Mouse (Mus musculus): ENCODE measurements at regions not wholly inside any gene's neighbourhood (a gene's known extent, or its start where the extent isn't known, plus 50 kb on each side); places are given as distances from the start of the nearest gene placed in this dataset.

DNA sequence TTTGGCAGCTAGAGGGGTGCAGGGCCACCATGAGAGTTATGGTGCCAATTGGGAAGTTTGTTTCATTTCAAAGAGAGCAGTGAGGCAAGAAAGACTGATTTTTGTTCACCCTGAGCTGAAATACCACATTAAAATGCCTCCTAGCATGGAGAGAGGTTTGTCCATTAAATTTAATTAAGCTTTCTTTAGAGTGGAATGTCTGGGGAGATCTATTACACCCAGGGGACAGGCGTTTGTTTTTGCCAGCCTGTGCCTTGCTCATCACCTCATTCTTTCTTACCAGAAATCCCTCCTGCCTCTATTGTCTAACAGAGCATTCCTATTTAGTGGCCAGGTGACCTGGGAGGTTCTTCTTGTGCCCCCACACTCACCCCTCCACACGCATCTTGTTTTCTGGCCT lies 55.2 kb upstream of the Rcn1 start:
- no peak for DNase-seq (ENCODE audit: low read depth)

DNA sequence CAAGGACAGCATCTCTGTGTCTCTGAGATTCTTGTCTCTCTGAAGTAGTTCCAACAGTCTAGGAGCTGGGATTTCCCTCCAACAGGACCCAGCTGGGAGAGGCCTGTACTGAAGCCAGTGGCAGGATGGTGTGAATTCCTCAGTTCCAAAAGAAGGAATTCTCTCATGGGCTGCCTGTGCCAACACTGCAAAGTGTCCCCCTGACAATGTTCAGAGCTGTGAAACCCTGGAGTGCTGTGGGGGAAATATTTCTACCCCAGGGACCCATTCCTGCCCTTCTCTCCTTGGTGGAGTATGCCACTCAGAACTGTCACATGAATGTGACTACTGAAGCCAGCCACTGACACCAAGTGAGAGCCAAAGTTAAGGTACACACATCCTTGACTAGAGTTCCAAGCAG lies 55.7 kb upstream of the Rcn1 start:
- DNase-seq (ENCODE audit: low read depth) = no peak

DNA sequence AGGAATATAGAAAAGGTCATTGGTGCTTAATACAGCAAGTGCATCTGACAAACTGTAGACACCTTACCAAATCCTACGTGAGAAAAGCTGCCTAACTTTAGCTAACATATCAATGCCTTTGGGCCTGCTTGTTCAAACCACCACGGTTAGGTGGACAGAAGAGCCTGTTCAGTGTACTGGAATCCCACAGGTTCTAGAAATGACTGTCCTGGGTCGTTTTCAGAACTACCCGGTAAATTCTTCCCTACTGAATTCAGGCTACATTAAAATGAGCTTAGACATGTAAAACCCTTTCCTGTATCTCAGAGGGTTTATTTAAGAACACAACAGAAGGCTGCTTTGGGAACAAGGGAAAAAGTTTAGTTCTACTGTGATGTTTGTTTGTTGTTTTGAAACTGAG lies 59.5 kb upstream of the Rcn1 start:
- no peak for DNase-seq (ENCODE audit: low read depth)

DNA sequence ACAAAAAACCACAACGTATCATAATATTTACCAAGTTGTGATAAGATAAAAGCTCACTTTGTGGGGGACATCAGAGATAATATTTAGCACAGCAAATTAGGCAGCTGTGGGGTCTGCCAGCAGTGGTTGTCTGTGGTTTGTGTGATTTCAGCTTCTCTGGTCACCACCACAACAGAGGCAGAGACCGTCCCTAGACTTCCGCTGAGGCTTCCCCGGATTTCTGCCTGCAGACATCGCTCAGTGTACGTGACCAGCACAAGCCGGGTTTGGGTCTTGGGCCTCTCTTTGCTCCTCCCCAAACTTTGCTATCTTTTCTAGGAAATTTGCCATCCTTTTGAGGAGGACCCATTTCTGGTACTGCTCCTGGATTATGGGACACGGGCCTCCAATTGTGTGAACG lies 60.4 kb upstream of the Rcn1 start:
- DNase-seq (ENCODE audit: low read depth) = no peak

DNA sequence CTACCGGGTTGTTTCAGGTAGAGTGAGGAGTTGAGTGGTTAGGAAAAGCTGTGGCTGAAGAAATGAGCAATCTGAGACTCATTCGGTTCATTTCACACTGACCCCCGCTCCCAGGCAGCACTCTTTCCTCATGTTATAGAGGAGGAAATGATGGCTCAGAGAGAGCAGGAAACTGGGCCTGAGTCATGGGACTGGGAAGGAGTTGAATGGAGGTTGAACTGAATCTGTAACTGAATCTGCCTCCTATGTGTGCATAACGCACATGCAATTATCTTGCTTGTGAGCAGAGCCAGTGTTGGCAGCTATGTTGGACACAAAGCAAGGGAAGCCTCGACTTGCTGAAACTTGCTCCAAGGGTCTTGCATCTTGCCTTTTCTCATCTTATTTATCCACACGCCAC lies 66.5 kb upstream of the Rcn1 start:
- no peak for DNase-seq (ENCODE audit: low read depth)

DNA sequence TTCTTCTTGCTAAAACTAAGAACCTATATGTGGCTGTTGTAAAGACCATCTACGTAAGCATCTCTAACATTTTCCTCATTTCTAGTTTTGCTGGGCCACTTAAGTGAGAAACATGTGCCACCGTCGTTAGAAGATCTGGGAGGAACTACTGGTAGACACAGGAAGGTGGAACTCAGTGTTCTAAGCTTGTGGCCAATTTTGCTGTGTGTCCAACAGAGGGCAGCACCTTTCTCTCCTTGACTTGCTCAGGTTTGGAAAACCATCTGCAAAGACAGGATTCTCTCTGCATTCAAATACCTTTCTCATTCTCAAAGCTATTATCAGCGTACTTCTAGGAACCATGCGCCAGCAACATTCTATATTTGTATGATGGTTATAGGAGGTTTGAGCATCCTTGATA lies 69.8 kb upstream of the Rcn1 start:
- DNase-seq (ENCODE audit: low read depth) = peak; percentile 34

DNA sequence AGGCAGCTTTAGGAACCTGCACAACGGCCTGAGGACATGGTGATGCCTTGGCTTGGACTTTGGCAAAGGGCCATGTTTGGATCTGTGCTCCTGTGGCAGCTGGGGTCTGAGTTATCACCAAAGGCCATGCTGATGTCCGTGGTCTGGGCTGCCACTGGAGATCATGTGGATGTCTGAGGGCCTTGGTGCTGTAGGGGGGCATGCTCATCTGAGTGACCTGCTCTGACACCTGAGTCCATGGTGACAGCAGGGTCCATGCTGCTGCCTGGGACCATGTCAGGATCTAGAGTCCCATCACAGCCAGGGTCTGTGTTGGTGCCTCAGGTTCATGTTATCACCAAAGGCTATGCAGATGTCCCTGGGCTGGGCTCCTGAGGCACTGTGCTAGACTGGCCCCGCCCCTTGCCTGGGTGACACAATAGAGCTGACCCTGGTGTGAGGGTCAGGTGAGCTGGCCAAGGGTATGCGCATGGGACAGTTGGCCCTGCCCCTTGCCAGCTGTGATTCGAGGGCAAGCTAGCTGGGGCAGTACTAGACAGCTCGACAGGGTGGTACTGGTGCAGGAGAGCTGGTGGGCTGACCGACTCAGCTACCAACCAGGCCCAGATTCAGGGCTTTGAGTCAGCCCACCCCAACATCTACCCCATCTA lies 77.0 kb upstream of the Rcn1 start:
- no peak for DNase-seq (ENCODE audit: low read depth)

DNA sequence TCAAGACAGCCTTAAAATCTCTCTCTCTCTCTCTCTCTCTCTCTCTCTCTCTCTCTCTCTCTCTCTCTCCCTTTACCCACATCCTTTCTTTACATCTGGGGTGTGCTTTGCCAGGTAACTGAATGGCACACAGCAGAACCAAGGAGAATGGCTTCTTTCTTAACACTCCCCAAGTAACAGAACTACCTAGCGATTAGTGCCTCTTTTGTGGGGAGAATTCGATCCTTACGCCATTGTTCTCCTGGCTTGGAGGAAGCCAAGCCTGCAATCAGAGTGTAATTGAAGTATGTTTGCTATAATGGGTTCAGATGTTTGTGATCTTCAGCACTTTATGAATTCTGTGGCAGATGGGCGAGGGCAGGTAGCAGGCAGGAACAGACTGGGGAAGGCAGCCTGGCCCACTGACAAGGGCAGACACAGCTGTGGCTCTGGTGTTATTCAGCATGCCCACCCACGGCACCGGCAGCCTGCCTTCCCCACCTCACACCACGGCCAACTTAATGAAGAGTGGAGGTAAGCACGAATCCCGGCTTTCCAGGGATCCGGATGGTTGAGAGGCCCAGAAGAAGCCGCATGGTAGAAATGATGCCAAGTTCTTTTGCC lies 83.0 kb upstream of the Rcn1 start:
- DNase-seq (ENCODE audit: low read depth) = no peak

DNA sequence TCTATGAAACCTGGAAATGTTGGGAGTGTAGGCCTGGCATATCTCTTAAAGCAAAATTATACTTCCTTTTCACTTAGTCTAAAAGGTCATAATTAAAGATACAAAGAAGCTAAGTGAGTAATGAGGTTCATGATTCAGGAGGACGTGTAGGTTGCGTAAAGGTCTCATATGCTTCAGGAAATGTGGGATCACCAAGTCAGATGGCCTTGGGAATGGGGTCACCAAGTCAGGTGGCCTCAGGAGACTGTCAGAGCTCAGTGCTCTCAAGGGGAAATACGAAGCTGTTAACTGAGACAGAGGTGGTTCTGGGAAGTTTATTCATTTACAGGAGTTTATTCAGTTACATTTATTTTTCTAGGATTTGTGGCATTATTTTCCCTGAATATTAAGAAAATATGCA lies 85.4 kb upstream of the Rcn1 start:
- DNase-seq (ENCODE audit: low read depth) = no peak

DNA sequence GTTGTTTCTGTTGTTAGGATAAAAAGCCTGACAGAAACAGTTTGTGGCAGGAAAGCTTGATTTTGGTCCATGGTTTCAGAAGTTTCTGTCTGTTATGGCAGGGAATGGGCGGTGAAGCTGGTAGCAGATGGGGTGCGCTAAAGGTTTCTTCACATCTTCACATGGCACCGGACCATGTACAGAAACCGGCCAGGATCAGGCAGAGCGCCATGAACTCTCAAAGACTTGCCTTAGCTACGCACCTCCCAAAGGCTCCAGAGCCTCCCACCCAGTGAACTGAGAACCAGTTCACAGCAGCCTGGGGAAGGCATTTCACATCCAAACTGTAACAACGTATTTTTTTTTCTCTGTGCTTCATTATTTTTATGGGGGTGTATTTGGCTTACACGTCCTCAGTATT lies 86.2 kb upstream of the Rcn1 start:
- DNase-seq (ENCODE audit: low read depth) = no peak

DNA sequence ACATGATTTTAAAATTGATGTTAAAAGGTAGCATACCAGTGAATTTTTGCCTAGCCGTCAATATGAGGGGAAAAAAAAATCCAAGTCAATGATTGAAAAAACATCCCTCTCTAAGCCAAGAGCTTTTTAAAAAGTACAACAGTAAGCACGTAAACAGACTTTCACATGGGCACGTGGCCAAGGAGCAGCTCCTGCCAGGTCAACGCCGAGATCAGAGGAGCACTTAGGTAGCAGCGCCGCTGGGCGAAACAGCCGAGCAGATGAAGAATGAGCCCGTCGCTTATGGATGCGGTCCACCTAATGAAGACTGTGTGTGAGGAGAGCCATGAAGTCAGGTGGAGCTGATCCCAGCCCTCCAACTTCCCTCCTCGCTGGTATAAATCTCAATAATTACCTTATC lies 96.7 kb upstream of the Rcn1 start:
- DNase-seq (ENCODE audit: low read depth) = no peak

DNA sequence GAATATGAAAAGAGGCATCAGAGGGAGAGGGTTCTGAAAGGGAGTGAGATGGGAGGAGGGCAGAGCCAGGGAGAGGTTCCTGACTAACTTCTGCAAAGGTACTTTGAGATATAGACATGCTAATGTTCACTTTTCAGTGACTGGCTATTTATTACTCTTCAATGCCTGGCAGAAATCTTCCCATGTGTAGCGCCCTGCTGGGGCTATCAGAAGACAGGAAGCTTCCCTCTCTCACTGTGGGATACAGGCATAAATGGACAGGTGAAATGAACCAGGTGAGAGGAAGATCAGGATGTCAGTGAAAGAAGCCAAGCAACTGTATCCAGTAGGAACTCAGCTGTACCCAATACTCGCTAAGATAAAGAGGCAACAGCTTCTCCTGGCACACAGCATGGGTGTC lies 105.1 kb upstream of the Rcn1 start:
- DNase-seq (ENCODE audit: low read depth) = no peak

DNA sequence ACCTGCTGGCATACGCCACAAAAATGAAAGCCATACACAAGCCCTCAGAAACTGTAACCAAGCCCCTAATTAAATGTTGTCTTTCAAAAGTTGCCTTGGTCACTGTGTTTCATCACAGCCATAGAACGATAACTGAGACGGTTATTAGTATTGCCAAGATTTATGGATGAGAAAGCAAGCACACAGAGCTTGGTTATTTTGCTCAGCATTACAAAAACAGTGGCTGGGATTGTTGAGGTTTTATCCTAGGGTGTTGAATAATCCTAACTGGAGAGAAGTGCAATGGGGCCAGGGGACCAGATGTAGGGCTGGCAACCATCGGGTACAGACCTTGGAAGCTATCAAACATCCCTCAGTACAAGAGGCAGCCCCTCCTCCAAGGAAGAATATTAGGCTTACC lies 106.4 kb upstream of the Rcn1 start:
- DNase-seq (ENCODE audit: low read depth) = no peak

DNA sequence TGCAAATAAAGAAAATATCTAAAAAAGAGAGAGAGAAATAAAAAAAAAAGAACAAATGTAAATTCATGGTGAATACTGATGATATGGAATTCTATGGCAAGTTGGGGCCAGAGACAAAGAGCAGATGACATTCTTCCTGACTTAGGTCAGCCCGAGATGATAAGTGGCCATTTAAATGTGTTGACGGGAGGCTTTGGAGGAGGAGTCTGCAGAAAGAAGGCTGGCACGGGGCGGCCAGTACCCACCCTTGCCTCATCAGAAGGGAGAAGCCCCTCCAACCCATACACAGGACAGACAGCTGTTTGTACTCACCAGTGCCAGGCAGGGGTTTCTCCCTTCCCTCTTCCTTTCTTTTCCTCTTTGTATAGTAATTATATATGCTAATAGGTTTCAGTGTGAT lies 108.0 kb upstream of the Rcn1 start:
- DNase-seq (ENCODE audit: low read depth) = no peak

DNA sequence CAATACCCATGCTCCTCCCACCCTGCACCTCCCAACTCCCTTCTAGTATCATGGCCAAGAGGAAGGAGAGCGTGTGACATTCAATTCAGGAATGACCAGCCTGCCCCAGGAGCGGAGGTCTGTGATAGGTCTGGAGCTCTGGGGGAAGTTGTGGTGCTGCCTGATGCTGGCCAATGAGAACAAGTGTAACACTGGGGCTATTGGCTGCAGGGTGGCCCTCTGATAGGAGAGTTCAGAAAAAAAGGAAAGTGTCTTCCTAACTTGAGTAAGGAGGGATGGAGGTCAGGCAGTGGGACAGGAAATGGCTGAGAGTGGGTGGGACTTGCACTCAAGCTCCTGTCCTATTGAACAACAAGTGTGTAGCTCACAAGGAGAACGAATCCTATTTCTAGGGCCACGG lies 111.7 kb upstream of the Rcn1 start:
- DNase-seq (ENCODE audit: low read depth) = no peak

DNA sequence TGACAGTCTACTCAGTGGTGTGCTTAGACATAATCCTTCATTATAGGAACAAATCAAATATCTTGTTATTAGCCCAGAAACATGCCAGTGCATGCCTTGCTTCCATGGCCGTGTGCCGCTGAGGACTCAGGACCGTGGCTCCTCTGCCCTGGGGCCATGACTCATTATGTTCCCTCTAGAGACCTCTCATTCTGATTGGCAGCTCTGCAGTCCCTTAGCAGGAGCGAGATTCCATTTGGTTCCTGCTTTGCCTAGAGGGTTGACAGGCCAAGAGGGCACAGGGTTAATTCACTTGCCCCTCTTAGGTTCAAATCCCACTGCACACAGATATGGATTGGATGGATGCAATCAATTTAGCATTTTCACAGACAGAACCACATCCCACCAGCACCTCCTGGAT lies 112.6 kb upstream of the Rcn1 start:
- no peak for DNase-seq (ENCODE audit: low read depth)

DNA sequence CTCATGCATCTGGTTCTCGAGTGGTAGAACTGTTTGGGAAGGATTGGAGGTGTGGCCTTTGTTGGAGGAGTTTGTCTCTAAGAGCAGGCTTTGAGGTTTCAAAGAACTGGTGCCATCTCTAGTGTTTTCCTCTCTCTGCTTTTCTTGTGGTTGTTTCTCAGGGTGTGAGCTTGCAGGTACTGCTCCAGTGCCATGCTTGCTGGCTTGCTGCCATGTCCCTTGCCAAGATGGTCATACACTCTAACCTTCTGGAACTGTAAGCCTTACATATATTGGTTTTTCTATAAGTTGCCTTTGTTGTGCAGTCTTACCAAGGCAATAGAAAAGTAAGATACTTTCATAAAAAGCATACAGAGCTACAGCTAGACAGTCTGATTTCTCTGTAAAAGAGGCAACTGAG lies 115.1 kb upstream of the Rcn1 start:
- no peak for DNase-seq (ENCODE audit: low read depth)

DNA sequence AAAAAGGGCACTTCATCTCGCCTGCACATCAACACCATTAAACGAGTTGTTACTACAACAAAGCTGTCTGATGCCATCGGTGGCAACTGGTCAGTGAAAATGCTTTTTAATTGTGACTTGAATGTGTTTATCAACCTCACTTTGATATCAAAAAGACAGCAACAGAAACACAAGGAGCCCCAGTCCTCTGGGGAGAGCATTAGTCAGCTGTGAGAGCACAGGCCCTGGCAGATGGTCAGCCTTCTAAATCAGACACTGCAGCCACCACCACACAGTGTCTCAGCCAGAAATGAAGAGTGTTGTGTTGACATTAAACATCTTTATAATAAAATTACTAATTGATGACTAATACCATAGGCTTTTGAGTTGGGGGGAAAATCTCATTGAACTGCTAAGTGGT lies 115.8 kb upstream of the Rcn1 start:
- no peak for DNase-seq (ENCODE audit: low read depth)

DNA sequence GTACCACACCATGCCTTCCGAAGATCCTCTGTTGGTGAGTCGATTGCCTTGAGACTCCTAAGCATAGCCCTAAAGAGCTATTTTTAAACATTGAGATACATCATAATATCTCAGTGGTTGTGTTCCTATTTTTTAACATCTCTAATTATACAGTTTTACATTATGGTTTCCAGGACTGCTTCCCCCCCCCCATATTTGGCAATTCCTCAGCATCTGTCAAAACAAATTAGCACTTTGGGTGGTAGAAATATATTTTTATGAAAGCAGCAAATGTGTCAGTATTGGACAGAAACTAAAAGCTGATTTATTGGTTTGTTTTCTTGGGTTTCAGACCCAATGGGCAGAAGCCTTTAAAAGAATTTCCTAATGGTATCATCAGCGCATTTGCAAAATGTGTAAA lies 116.2 kb upstream of the Rcn1 start:
- no peak for DNase-seq (ENCODE audit: low read depth)

DNA sequence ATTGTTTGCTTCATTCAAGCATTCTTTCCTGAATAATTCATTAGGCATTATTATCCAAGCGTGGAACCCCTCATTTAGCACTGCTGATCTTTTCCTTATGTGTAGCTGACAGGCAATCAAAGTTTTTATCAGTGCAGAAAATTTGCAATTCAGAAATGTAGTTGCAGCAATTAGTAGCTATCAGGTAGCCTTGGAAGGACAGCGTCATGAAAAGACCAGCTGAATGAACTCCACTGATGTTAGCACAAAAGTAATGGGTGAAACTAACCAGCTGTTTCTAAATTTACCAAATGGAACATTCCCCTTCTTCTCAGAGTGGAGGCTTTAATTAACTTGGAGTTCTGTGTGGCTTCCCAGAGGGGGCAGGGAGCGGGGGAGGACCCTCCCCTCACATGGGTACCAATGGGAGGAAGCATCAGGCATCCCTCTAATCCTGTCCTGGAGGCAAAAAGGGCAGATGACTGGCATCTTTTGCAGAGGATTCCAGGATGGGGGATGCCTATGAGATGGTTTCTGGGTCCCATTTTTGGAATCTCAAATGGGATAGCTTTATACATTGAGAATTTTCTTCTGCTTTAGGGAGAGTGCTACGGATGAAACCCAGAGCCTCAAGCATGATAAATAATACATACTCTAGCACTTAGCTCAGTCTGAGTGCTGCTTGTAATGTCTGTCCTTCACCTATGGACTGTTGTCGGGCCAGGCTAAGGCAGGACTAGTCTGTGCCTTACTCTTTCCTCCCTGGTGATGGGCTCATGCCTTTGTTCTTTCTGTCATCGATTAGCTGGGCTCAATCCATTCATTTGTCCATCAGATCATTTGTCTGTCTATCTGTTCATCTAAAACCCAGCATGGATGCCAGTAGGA lies 117.4 kb upstream of the Rcn1 start:
- DNase-seq (ENCODE audit: low read depth) = no peak

DNA sequence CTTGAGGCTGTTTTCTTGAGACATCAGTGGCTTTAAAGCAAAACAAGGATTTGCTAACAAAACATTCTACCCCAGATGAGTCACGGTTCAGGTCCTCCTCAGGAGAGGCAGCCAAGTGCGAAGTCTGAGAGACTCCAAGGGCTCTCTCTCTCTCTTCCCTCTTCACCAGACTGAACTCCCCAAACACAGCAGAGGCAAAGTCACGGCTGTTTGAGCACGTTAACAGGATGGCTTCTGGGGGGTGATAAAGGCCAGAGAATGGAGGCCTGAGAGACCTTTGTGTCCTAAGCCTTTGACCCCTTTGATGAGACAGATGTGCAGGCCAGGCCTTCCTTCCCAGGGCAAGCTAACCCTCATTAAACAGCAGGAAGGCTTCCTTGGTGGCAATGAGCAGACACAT lies 122.7 kb upstream of the Rcn1 start:
- no peak for DNase-seq (ENCODE audit: low read depth)

DNA sequence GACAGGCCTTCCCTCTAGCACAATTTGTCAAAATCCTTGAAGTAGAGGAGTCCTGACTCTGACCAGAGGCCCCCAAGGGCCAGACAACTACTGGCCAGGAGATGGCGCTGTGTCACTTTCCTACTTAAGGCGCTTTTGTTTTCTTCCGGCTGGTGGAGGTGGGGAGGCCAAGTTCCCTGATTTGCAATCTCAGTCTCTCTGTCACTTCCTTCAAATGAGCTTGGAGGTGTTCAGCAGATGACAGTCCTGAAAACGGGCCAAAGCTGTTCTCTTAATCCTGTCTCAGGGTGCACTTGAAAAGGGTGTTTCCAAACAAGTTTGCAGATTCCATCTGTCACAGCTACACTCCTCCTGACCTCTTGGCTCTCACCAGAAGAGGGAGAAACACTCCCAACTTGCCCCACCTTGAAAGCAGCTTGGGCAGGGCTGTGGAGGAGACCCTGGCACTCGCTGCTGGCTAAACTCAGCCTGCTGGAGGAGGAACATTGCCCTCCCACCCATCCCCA lies 124.2 kb upstream of the Rcn1 start:
- peak; percentile 26 for DNase-seq (ENCODE audit: low read depth)

DNA sequence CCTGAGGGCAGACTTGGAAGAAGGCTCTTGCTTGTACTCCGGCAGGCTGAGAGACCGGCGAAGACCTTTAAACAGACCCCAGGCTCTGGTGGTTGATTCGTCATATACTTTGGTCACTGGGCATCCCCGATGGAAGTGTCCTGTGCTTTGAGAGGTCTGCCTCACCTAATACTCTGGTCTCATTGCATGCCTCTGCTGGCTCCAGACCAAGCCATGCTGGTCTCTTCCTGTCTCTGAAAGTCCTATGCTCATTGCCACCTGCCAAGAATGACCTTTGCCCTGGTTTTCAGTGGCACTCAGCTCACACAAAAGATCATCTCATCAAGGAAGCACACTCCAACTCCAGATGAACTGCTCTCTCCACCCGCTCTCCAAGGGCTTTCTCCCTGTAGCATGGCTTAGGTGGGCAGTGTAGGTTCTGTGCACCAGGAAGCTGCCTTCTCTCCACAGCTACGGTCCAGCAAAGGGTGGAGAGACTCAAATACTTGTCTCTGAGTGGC lies 126.0 kb upstream of the Rcn1 start:
- DNase-seq (ENCODE audit: low read depth) = no peak
